In the genomic region with DNA sequence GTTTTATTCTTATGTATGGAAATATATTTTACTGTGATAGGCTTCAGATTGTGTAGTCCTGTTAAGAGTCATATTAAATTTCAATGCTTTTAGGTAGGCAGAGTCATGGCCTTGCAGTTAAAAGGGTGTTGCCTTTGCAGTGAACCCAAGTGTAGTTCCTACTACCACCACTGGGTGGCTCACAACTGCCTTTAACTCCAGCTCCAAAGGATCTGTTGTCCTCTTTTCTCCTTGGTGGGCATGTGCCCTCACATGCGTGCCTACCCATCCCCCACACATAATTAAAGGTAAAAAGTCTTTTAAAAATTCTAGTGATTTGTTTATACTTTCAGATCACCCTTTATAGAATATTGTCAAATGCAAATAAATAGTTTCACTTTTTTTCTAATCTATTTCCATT, we compare ENCODE assay signal across 9 mouse cellular contexts. TPM values are rescaled to one million over a fixed set of nuclear protein-coding genes. Genes with fewer than 3 reads are reported as not detected.
A peak's percentile ranks its signal among the peaks of the same experiment; 100 is the strongest.
DNase-seq lines count a peak whose midpoint lies in the region; ATAC-seq lines count a peak whose summit lies in the region.
"Had no signal": no experiment of that assay in that cellular context is flagged by ENCODE, and none has a peak within 500 bp of the region (broad histone marks: within the 10 kb centered on the region; RNA-seq: fewer than 3 reads in every experiment).

No protein-coding gene starts in this region.

- H3K9ac ChIP-seq in forebrain, embryonic 13.5 days, result no peak overlapping the region
- H3K9ac ChIP-seq in hindbrain, embryonic 11.5 days (ENCODE audit: low read depth, low read length), result no peak overlapping the region
- H3K9ac ChIP-seq: lung, embryonic 15.5 days had no signal

- H3K4me2 ChIP-seq in forebrain, embryonic 13.5 days, result no peak overlapping the region
- H3K4me2 ChIP-seq in hindbrain, embryonic 11.5 days (replicated peaks; ENCODE audit: low read depth, low read length), result no peak overlapping the region
- H3K4me2 ChIP-seq: lung, embryonic 15.5 days had no signal

- no peaks in the 10 kb centered on the region for H3K27me3 ChIP-seq in forebrain, embryonic 13.5 days
- no peaks in the 10 kb centered on the region for H3K27me3 ChIP-seq in hindbrain, embryonic 11.5 days (ENCODE audit: control insufficient read depth, insufficient read depth, low read length)
- H3K27me3 ChIP-seq: lung, embryonic 15.5 days had no signal

- H3K9me3 ChIP-seq in forebrain, embryonic 13.5 days (replicated peaks), result no peaks in the 10 kb centered on the region
- H3K9me3 ChIP-seq in hindbrain, embryonic 11.5 days (ENCODE audit: control insufficient read depth, low read length), result no peaks in the 10 kb centered on the region
- H3K9me3 ChIP-seq: lung, embryonic 15.5 days had no signal

- peak; percentile 79 for ATAC-seq in forebrain, embryonic 13.5 days
- ATAC-seq in hindbrain, embryonic 11.5 days (ENCODE audit: low FRiP score), result peak; percentile 60; the same call in 1 of the 2 replicates
- peak; percentile 97 for ATAC-seq in megakaryocyte progenitor cell, adult 5-6 weeks (replicated peaks; ENCODE audit: poor library complexity)

- no peaks in the 10 kb centered on the region for H3K4me1 ChIP-seq in forebrain, embryonic 13.5 days
- H3K4me1 ChIP-seq in hindbrain, embryonic 11.5 days (replicated peaks; ENCODE audit: control insufficient read depth, insufficient read depth, low read length), result no peaks in the 10 kb centered on the region
- H3K4me1 ChIP-seq: lung, embryonic 15.5 days had no signal

- no peak overlapping the region for H3K27ac ChIP-seq in forebrain, embryonic 13.5 days
- H3K27ac ChIP-seq in hindbrain, embryonic 11.5 days (ENCODE audit: low read depth, low read length), result no peak overlapping the region
- H3K27ac ChIP-seq: lung, embryonic 15.5 days had no signal

- no peak overlapping the region for H3K4me3 ChIP-seq in forebrain, embryonic 13.5 days
- H3K4me3 ChIP-seq in hindbrain, embryonic 11.5 days (ENCODE audit: low read depth, low read length), result no peak overlapping the region
- H3K4me3 ChIP-seq: lung, embryonic 15.5 days had no signal

- DNase-seq in MEL-GATA-1-ER (ENCODE audit: extremely low read depth, low read depth), result peak; percentile 41
- peak; percentile 56 for DNase-seq in c-Kit-positive CD71-positive TER-119-negative erythroid progenitor cells, embryonic 14.5 days (ENCODE audit: low read depth)
- peak; percentile 85 for DNase-seq in hindbrain, embryonic 11.5 days (ENCODE audit: low spot score)
- DNase-seq in layer of hippocampus, postnatal 14 days (ENCODE audit: low spot score in 2 of 2), result peak; percentile 77 to 80
- DNase-seq in right cerebral cortex, postnatal 14 days, result peak; percentile 81
- peak; percentile 58 for DNase-seq in urinary bladder, postnatal 25 days (ENCODE audit: low spot score)

- peaks cover 3% of the 10 kb centered on the region for H3K36me3 ChIP-seq in forebrain, embryonic 13.5 days (ENCODE audit: poor library complexity, severe bottlenecking)
- no peaks in the 10 kb centered on the region for H3K36me3 ChIP-seq in hindbrain, embryonic 11.5 days (ENCODE audit: control insufficient read depth, insufficient read depth, low read length)

- WGBS in forebrain, embryonic 13.5 days, result 0% methylated on average over 1 of the region's 1 CpGs
- 11% methylated on average over 1 of the region's 1 CpGs for WGBS in hindbrain, embryonic 11.5 days

RNA-seq across cellular contexts. Expression of a gene that starts 31.5 kb away (rescaled TPM):
- 0.30 and 0.48 TPM in 2 replicates for polyA plus RNA-seq in forebrain, embryonic 13.5 days (2015; fragmentation: Nextera tagmentation; extraction: Ambion mirVana)
- polyA plus RNA-seq in hindbrain, embryonic 11.5 days (2014; fragmentation: Nextera tagmentation; extraction: Ambion mirVana), result 0.49 and 0.73 TPM in 2 replicates
- under 1 TPM; 0.23 to 0.31 TPM for total RNA-seq in layer of hippocampus, postnatal 14 days (2021)
- 6.1 and 7.0 TPM in 2 replicates for total RNA-seq in megakaryocyte progenitor cell, adult 5-6 weeks (2015)
- total RNA-seq in megakaryocyte progenitor cell, adult 5-6 weeks (2017), result 6.6 and 7.6 TPM in 2 replicates

RNA-seq across cellular contexts. Expression of a gene that starts 34.0 kb away (rescaled TPM):
- 42.9 and 43.2 TPM in 2 replicates for polyA plus RNA-seq in forebrain, embryonic 13.5 days (2015; fragmentation: Nextera tagmentation; extraction: Ambion mirVana)
- polyA plus RNA-seq in hindbrain, embryonic 11.5 days (2014; fragmentation: Nextera tagmentation; extraction: Ambion mirVana), result 44.4 and 46.3 TPM in 2 replicates
- 10 to 100 TPM; 43.2 to 45.1 TPM for total RNA-seq in layer of hippocampus, postnatal 14 days (2021)
- 69.3 and 79.4 TPM in 2 replicates for total RNA-seq in megakaryocyte progenitor cell, adult 5-6 weeks (2015)
- total RNA-seq in megakaryocyte progenitor cell, adult 5-6 weeks (2017), result 50.9 and 62.9 TPM in 2 replicates

RNA-seq across cellular contexts. Expression of a gene that starts 34.1 kb away (rescaled TPM):
- polyA plus RNA-seq in forebrain, embryonic 13.5 days (2015; fragmentation: Nextera tagmentation; extraction: Ambion mirVana), result 23.6 and 25.3 TPM in 2 replicates
- polyA plus RNA-seq in hindbrain, embryonic 11.5 days (2014; fragmentation: Nextera tagmentation; extraction: Ambion mirVana), result 20.1 and 21.8 TPM in 2 replicates
- 10 to 100 TPM; 53.8 to 54.7 TPM for total RNA-seq in layer of hippocampus, postnatal 14 days (2021)
- 11.2 and 14.7 TPM in 2 replicates for total RNA-seq in megakaryocyte progenitor cell, adult 5-6 weeks (2015)
- 6.3 and 6.7 TPM in 2 replicates for total RNA-seq in megakaryocyte progenitor cell, adult 5-6 weeks (2017)

Comparison
In these comparisons a context has a peak if more than half of its experiments do, and no peak if none do; other contexts are left out.
1. RNA of a gene that starts 31.5 kb away (total RNA-seq): 6.1 to 7.6 TPM in megakaryocyte progenitor cell, adult 5-6 weeks; 0.23 to 0.31 TPM in layer of hippocampus, postnatal 14 days; every median in the first group is over 4 times any median in the second.
2. Peak in every context shown above with its lines, with median percentiles within 50 percentile points of each other: DNase-seq and ATAC-seq.